Mouse (Mus musculus) lung, embryonic 14.5 days (tissue): ENCODE results near the gene Fhit. TPM values are rescaled to one million over a fixed set of nuclear protein-coding genes. Genes with fewer than 3 reads are reported as not detected.

Source experiments
- ATAC-seq: fragments of 200-750 bp; cut with Nextera tagmentation; 2 replicates; pipeline ENCODE4 v1.8.0; 2017; ENCODE audit warnings: mild to moderate bottlenecking, moderate TSS enrichment, moderate library complexity; ENCODE audit not compliant: insufficient read depth
- DNase-seq: peaks from one replicate; pipeline ENCODE4 v3.0.0-alpha.2; 2015
- H3K27ac ChIP-seq: fragments of 300-500 bp; sonication (generic); 2 replicates; pipeline ENCODE4 v1.5.1; 2014; ENCODE audit warnings: low read depth, mild to moderate bottlenecking, moderate library complexity
- H3K27me3 ChIP-seq: fragments of 300-500 bp; sonication (generic); 2 replicates; pipeline ENCODE4 v1.6.1; 2014; ENCODE audit warnings: low read length, control low read depth; ENCODE audit not compliant: insufficient read depth
- H3K36me3 ChIP-seq: fragments of 300-500 bp; sonication (generic); 2 replicates; pipeline ENCODE4 v1.6.1; 2014; ENCODE audit warnings: control low read depth; ENCODE audit not compliant: insufficient read depth
- H3K4me1 ChIP-seq: fragments of 300-500 bp; sonication (generic); 2 replicates; pipeline ENCODE4 v1.6.1; 2014; ENCODE audit warnings: antibody characterized with exemption, control low read depth; ENCODE audit not compliant: insufficient read depth
- H3K4me2 ChIP-seq: fragments of 300-500 bp; sonication (generic); 2 replicates; pipeline ENCODE4 v1.6.1; 2014; ENCODE audit warnings: mild to moderate bottlenecking
- H3K4me3 ChIP-seq: fragments of 300-500 bp; sonication (generic); 2 replicates; pipeline ENCODE4 v1.5.1; 2014; ENCODE audit warnings: low read depth, low read length
- H3K9ac ChIP-seq: fragments of 300-500 bp; sonication (generic); 2 replicates; pipeline ENCODE4 v1.6.1; 2014
- H3K9me3 ChIP-seq: fragments of 300-500 bp; sonication (generic); 2 replicates; pipeline ENCODE4 v1.6.1; 2016; ENCODE audit warnings: low read depth, low read length, control low read depth
- CTCF ChIP-seq: IDR thresholded peaks from 2 replicates; pipeline ENCODE4 v1.5.1; 2016; ENCODE audit warnings: antibody characterized with exemption, low read depth
- WGBS: fragments of 180-500 bp; shearing (Covaris S2); extraction: QIAGEN DNeasy Blood & Tissue Kit; methylation state at CpG from one replicate; pipeline ENCODE4 v1.1.7; 2014; 5-methylcytosine and 5-hydroxymethylcytosine counted together
- polyA plus RNA-seq: library from polyadenylated mRNA; unstranded; fragments of >200 nt; fragmentation: Nextera tagmentation; extraction: Ambion mirVana; gene quantifications from 2 replicates; pipeline ENCODE4 v1.2.1, GENCODE M21; 2014

The Fhit gene
- polyA plus RNA-seq, 1 experiment from 2014 or later = 5.3 TPM

DNA sequence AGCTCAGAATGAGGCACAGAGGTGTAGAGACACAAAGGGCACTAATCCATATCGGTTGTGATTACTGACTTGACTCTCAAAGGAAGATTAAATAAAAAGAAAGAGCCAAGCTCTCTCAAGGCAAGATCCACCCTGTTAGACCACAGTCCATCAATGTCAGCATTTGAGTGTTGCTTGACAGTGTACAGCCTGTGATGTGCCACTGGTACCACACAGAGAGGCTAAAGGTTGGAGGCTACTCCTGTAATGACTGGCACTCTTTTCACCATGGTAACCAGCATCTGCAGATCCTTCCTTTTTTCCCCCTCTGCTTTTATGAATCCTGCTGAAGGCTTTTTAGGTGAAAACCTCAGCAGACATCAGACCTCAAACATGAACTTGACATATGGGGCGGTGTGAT lies 1138.5 kb downstream of the Fhit start:
- Histone ChIP-seq H3K4me2 (no peak overlapping the region), H3K27me3 (no peaks in the 10 kb centered on the region), H3K9me3 (no peaks in the 10 kb centered on the region), H3K9ac (no peak overlapping the region), H3K4me3 (no peak overlapping the region), H3K27ac (no peak overlapping the region), H3K36me3 (no peaks in the 10 kb centered on the region), H3K4me1 (no peaks in the 10 kb centered on the region; the same call in 1 of the 2 replicates)
- ATAC-seq = no peak
- TF ChIP-seq CTCF = no peak
- DNase-seq = no peak
- WGBS = 39% methylated on average over 2 of the region's 2 CpGs

GRCm38 (mm10) chr14:10022304-10022703 lies 1139.5 kb downstream of the Fhit start:
- Histone ChIP-seq H3K27me3 (no peaks in the 10 kb centered on the region), H3K4me2 (no peak overlapping the region), H3K9ac (no peak overlapping the region), H3K9me3 (no peaks in the 10 kb centered on the region), H3K36me3 (no peaks in the 10 kb centered on the region), H3K4me3 (no peak overlapping the region), H3K4me1 (no peaks in the 10 kb centered on the region; the same call in 1 of the 2 replicates), H3K27ac (no peak overlapping the region)
- DNase-seq = no peak
- 58% methylated on average over 2 of the region's 2 CpGs for whole genome bisulfite sequencing
- no peak for TF ChIP-seq CTCF
- no peak for ATAC-seq

DNA sequence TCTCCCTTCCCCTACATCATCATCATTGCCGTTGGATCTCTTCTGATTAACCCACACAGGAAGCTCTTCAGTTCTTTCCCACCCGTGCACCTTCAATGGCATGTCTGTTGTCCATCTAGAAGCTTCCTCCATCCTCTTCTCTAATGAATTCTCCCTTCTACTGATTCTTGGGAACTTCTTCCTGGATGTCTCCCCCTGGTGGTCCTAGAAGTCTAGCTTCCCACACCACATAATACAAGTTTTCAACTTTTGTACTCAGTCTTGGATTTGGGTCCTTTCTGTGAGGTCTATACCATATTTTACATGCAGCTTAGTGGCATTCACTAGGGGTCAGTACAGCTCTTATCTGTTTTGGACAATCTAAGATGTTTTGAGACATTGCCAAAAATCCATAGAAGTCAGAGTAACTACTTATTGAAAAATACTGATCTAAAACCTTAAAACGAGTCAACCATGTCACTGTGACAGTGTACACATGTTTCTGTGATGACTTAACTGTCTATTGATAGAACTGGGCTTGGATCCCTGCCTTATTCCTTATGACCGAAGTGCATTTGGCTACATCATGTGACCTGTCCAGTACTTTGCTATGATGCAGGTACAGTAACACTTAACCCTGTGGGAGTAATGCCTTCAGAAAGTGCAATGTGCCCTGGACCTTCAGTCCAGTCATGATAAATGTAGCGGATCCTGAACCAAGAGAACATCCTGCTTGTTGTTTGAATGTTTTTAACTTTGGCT lies 1141.3 kb downstream of the Fhit start:
- Histone ChIP-seq H3K27ac (no peak overlapping the region), H3K4me2 (no peak overlapping the region), H3K9me3 (no peaks in the 10 kb centered on the region), H3K9ac (no peak overlapping the region), H3K27me3 (no peaks in the 10 kb centered on the region), H3K36me3 (no peaks in the 10 kb centered on the region), H3K4me1 (no peaks in the 10 kb centered on the region; the same call in 1 of the 2 replicates), H3K4me3 (no peak overlapping the region)
- ATAC-seq (no peak), DNase-seq (peak; percentile 39)
- peak; percentile 54 for TF ChIP-seq CTCF
- 73% methylated on average over 5 of the region's 5 CpGs for WGBS

DNA sequence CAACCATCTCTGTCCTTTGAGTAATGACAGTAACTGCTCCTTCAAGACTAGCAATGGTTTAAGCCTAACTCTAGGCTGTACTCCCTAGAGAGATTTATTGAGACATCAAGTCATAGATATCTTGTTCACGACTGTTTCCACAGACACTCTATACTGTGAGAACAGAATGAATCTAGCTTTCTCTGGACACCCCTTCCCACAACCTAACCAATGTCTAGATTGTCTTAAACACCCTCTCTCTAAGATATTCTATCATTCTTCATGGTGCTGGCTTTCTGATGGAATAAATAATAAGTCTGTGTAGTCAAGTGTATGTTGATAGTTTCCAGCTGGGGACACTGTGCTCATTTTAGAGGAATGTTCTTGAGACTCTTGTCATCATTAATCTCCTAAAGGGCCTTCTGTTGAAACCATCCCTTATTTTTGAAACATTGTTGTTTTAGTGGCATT lies 1148.0 kb downstream of the Fhit start:
- no peak overlapping the region for H3K4me3 ChIP-seq
- no peaks in the 10 kb centered on the region for H3K9me3 ChIP-seq
- ATAC-seq (peak; percentile 94), DNase-seq (peak; percentile 72)
- no peak for TF ChIP-seq CTCF
- no peak overlapping the region for H3K9ac ChIP-seq
- no peaks in the 10 kb centered on the region for H3K4me1 ChIP-seq
- WGBS = 25% methylated on average over 1 of the region's 1 CpGs
- H3K27ac ChIP-seq = no peak overlapping the region
- H3K4me2 ChIP-seq = no peak overlapping the region
- H3K36me3 ChIP-seq = no peaks in the 10 kb centered on the region
- H3K27me3 ChIP-seq = no peaks in the 10 kb centered on the region

DNA sequence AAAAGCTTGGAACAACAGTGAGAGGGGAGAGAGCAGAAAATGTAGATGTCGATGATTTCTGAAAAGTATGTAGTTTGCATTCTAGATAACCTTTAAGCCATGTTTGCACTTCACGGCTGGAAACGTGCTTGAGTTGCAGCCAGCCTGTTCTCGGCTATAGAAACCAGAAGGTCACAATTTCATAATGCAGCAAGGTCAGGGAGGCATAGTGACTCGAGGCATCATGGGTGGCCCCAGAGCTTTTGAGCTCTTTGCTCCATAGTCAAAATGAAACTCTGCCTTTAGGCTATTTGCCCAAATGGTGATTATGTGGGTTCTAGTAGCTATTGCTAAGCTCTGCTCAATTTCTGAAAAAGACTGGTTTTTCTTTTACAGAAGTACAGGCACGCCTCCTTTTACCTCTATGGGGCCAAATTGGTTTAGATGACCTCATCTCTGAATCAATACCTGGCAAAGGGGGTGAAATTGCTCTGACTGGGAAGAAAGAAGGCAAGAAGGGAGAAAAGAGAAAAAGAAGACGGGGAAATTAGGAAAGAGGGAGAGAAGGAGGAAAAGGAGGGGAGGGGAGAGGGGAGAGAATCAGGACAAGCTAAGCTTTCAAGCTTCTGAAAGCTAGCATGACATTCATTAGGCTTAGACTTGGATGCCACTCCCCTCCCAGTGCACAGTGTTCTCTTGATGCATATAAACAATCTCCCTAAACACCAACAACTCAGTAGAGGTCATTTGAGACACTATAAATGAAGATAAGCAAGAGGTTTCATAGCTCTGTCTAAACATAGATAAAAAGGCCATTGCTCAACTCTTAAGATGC lies 1148.6 kb downstream of the Fhit start:
- Histone ChIP-seq H3K4me2 (no peak overlapping the region), H3K4me1 (no peaks in the 10 kb centered on the region), H3K27me3 (no peaks in the 10 kb centered on the region), H3K4me3 (no peak overlapping the region), H3K9me3 (no peaks in the 10 kb centered on the region), H3K27ac (no peak overlapping the region), H3K36me3 (no peaks in the 10 kb centered on the region), H3K9ac (no peak overlapping the region)
- no peak for TF ChIP-seq CTCF
- DNase-seq (peak; percentile 38), ATAC-seq (peak; percentile 89; the same call in 1 of the 2 replicates)
- WGBS = 29% methylated on average over 7 of the region's 7 CpGs

GRCm38 (mm10) chr14:10006278-10006677 lies 1155.6 kb downstream of the Fhit start:
- Histone ChIP-seq H3K27me3 (no peaks in the 10 kb centered on the region), H3K9ac (no peak overlapping the region), H3K9me3 (no peaks in the 10 kb centered on the region), H3K27ac (no peak overlapping the region), H3K4me3 (no peak overlapping the region), H3K4me2 (no peak overlapping the region), H3K36me3 (no peaks in the 10 kb centered on the region), H3K4me1 (no peaks in the 10 kb centered on the region)
- DNase-seq (peak; percentile 57), ATAC-seq (peak; percentile 68; the same call in 1 of the 2 replicates)
- 61% methylated on average over 5 of the region's 5 CpGs for whole genome bisulfite sequencing
- no peak for TF ChIP-seq CTCF

DNA sequence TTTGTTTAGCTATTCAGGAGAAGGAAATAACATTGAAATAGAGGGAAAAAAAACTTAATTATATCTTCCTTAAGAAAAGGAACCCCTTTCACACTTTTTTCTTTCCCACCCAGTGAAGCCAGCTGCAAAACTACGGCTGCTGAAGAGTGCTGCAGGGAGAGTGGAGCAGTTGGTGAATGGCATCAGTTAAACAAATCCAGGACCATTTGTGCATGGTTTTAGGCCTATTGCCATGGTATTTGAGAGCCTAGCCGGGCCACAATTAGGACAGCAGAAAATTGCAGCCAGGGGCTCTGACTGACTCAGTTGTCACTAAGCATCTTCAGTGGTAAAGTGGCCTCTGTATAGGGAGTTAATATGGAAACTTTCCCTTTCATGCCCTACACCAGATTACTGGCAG lies 1158.0 kb downstream of the Fhit start:
- Histone ChIP-seq H3K4me3 (no peak overlapping the region), H3K36me3 (no peaks in the 10 kb centered on the region), H3K27ac (no peak overlapping the region), H3K4me2 (no peak overlapping the region), H3K27me3 (no peaks in the 10 kb centered on the region), H3K4me1 (no peaks in the 10 kb centered on the region), H3K9me3 (no peaks in the 10 kb centered on the region), H3K9ac (no peak overlapping the region)
- WGBS = 69% methylated on average over 2 of the region's 2 CpGs
- no peak for TF ChIP-seq CTCF
- no peak for ATAC-seq
- DNase-seq = no peak
